Mouse (Mus musculus) erythroblast, embryonic 14.5 days (primary cell): ENCODE results near the gene Gm1604a. TPM values are rescaled to one million over a fixed set of nuclear protein-coding genes. Genes with fewer than 3 reads are reported as not detected.
"Not testable (repeated sequence)": the region's sequence is repeated elsewhere in the genome, so short reads cannot be mapped to it uniquely, and the experiment has no call there.

Experiments used
- H3K27me3 ChIP-seq: 2 replicates; pipeline ENCODE4 v1.6.1; 2012; ENCODE audit warnings: inconsistent platforms; ENCODE audit not compliant: control insufficient read depth
- H3K36me3 ChIP-seq: 2 replicates; pipeline ENCODE4 v1.6.1; 2012; ENCODE audit warnings: mild to moderate bottlenecking, inconsistent platforms; ENCODE audit not compliant: control insufficient read depth
- H3K4me1 ChIP-seq: 2 replicates; pipeline ENCODE4 v1.6.1; 2012; ENCODE audit warnings: inconsistent platforms; ENCODE audit not compliant: control insufficient read depth
- H3K4me3 ChIP-seq: replicated peaks from 2 replicates; pipeline ENCODE3; 2012; ENCODE audit warnings: moderate library complexity, mild to moderate bottlenecking, inconsistent platforms
- H3K9me3 ChIP-seq: 2 replicates; pipeline ENCODE4 v1.6.1; 2012; ENCODE audit warnings: low read length, inconsistent platforms, mixed read lengths; ENCODE audit not compliant: control insufficient read depth
- polyA plus RNA-seq: library from polyadenylated mRNA; stranded (reverse); fragments of >175 nt; gene quantifications from 2 replicates; pipeline ENCODE4 v1.2.3, GENCODE M21; 2012

The Gm1604a gene
- polyA plus RNA-seq, 1 experiment = not detected

DNA sequence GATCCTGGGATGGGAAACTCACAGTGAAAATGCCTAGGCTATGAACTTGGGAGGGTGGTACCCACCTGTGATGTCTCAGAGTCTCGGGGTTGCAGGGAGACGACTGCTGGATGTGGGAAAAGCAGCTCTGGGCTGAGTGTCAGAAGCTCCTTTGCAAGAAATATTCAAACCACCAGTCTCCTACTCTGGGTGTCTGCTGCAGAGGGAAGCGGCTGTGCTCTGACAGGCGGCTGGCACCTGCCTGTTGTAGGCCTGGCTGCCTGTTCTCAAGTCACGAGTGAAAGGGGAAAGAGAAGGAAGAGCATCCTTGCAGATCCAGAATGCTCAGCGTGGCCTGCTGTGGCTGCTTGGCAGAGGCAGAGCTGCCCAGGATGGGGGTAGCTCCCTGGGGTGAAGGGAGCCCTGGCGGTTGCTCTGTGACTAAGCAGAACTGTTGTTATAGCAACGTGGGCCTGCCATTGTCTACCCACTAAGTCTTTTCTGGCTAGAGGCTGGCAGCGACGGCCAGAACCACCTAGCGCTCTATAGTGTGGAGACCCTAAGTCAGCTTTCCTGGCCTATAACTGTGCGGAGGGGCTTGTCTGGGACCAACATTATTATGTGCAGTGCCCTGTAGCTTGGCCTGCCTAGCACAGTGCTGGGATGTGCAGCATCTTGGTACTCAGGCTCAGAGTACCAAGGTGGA lies 72.6 kb downstream of the Gm1604a start:
- H3K9me3 ChIP-seq, H3K36me3 ChIP-seq, H3K4me3 ChIP-seq, H3K27me3 ChIP-seq, H3K4me1 ChIP-seq: not testable (repeated sequence)

DNA sequence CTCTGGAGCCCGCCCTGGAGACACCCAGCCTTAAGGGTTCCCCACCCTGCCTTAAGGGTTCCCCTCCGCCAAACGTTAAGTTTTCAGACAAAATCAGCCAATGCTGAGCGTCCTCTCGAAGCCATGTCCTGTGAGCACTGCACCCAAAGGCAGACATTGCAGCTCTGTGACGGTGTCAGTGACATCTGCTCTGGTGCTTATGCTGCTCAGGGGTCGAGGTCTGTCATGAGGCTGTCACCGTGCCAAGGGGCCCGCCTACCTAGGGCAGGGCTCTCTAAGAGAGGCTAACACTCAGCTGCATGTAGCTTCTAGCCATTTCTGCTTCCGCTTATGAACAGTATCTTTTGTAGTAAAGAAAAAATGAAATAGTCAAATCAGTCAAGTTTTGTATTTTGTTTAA lies 73.7 kb downstream of the Gm1604a start:
- H3K36me3 ChIP-seq, H3K9me3 ChIP-seq, H3K4me1 ChIP-seq, H3K4me3 ChIP-seq, H3K27me3 ChIP-seq: not testable (repeated sequence)

DNA sequence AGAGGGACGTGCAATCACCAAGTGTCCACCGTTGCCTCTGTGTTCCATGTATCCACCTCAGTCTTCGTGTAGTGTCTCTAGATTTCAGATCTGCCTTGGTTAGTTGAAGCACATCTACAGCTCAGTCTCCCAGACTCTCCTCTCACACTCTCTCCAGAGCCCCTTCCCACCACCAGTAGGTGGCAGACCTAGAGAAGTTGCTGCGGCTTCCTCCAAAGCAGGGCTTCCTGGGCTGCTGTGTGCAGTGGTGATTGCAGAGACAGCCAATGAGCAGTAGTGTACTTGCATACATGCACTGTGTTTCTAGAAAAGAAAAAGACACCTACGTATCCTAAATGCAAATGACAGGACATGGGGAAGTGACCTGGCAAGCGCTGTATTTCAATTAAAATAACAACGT lies 77.6 kb downstream of the Gm1604a start:
- not testable (repeated sequence) for H3K27me3 ChIP-seq, H3K4me3 ChIP-seq, H3K4me1 ChIP-seq, H3K9me3 ChIP-seq, H3K36me3 ChIP-seq

- not testable (repeated sequence) for H3K27me3 ChIP-seq, H3K36me3 ChIP-seq, H3K9me3 ChIP-seq, H3K4me3 ChIP-seq, H3K4me1 ChIP-seq
Observed at GRCm38 (mm10) chr17:7111658-7112057, 86.3 kb downstream of the Gm1604a start.

GRCm38 (mm10) chr17:7116265-7116664 lies 90.9 kb downstream of the Gm1604a start:
- not testable (repeated sequence) for H3K4me3 ChIP-seq, H3K27me3 ChIP-seq, H3K4me1 ChIP-seq, H3K9me3 ChIP-seq, H3K36me3 ChIP-seq

DNA sequence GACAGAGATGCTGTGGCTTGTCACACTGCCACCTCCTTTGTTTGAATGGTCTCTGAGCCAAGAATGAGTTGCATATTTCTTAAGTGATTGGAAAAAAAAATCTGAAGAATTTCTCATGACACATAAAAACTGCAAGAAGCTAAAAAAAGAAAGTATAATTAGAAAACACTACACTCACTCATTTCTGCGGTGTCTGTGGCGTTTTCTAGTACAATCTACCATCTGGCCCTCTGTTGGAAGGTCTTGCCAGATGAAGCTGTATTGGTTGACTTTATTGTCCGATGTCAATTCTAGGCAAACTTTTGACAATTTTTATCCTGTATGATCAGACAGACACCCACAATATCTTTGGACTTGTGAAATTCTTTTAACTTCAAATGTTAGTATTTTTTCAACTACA lies 95.5 kb downstream of the Gm1604a start:
- not testable (repeated sequence) for H3K36me3 ChIP-seq, H3K9me3 ChIP-seq, H3K4me3 ChIP-seq, H3K4me1 ChIP-seq, H3K27me3 ChIP-seq

GRCm38 (mm10) chr17:7122554-7122953 lies 97.2 kb downstream of the Gm1604a start:
- not testable (repeated sequence) for H3K9me3 ChIP-seq, H3K36me3 ChIP-seq, H3K27me3 ChIP-seq, H3K4me1 ChIP-seq, H3K4me3 ChIP-seq

DNA sequence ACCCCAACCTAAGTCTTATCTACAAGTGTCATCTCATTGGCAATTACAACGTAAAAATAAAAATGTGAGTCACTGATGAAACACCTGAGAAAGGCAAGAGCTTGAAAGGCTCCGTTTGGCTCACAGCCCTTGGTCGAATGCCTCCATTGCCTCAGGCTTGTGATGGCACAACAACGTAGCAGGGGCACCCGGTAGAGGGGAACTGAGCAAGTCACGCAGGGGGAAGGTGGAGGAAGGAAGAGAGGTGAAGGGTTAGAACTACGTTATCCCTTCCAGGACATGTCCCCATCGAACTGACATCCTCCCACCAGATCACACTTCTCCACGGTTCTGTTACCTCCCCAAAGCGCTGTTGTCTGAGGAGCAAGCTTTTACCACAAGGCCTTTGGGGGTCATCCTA lies 101.1 kb downstream of the Gm1604a start:
- not testable (repeated sequence) for H3K4me1 ChIP-seq, H3K9me3 ChIP-seq, H3K27me3 ChIP-seq, H3K4me3 ChIP-seq, H3K36me3 ChIP-seq

- H3K4me3 ChIP-seq, H3K36me3 ChIP-seq, H3K4me1 ChIP-seq, H3K27me3 ChIP-seq, H3K9me3 ChIP-seq: not testable (repeated sequence)
Observed at GRCm38 (mm10) chr17:7134002-7134401, 108.6 kb downstream of the Gm1604a start.

DNA sequence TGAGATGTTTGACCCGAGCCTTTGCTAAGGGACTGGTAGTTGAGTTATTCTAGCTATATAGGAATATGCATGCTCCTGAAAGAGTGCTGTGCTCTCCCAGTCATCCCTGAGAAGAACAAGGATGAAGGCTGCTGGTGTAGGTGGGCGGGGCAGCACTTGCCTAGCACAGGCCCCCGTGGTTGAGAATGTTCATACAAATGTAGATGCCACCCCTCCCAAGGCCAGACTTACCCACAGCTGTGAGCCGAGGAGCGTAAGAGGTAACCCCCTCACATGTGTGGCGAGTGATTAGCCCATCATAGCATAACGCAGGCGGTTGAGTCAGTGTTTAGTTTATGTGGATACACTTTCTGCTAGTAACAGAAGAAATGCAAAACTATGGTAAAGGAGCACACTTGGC lies 109.9 kb downstream of the Gm1604a start:
- H3K9me3 ChIP-seq, H3K4me3 ChIP-seq, H3K36me3 ChIP-seq, H3K27me3 ChIP-seq, H3K4me1 ChIP-seq: not testable (repeated sequence)

Other genes with a start within 250 kb of the Gm1604a start
- gene Ezr, start 242.8 kb upstream of the Gm1604a start, polyA plus RNA-seq = 10.2 and 11.2 TPM in 2 replicates
- 1.2 and 1.5 TPM in 2 replicates for gene Rsph3b, start 76.9 kb upstream of the Gm1604a start, polyA plus RNA-seq
- 0.21 and 0.28 TPM in 2 replicates for gene Tagap1, start 64.4 kb upstream of the Gm1604a start, polyA plus RNA-seq
- gene Rnaset2b, start 54.9 kb upstream of the Gm1604a start, polyA plus RNA-seq = 5.6 and 16.4 TPM in 2 replicates
- not detected in 2 replicates for gene Gm49721, start 46.7 kb upstream of the Gm1604a start, polyA plus RNA-seq
- 0.03 TPM in 1 of 2 replicates, not detected in the other for gene Rps6ka2, start 144.5 kb downstream of the Gm1604a start, polyA plus RNA-seq